In genomic region chr4:41469199-41469598, GRCm38 (mm10) we compare ENCODE assay signal across 13 mouse cellular contexts. TPM values are rescaled to one million over a fixed set of nuclear protein-coding genes. Genes with fewer than 3 reads are reported as not detected.
DNase-seq lines count a peak whose midpoint lies in the region; ATAC-seq and TF ChIP-seq lines count a peak whose summit lies in the region.
"Had no signal": no experiment of that assay in that cellular context is flagged by ENCODE, and none has a peak within 500 bp of the region (broad histone marks: within the 10 kb centered on the region; RNA-seq: fewer than 3 reads in every experiment).

No protein-coding gene starts in this region.

- WGBS in hindbrain, embryonic 16.5 days: 72% methylated on average over 10 of the region's 10 CpGs
- 80% methylated on average over 10 of the region's 10 CpGs for WGBS in hindbrain, embryonic 11.5 days
- WGBS in midbrain, postnatal 0 days: 74% methylated on average over 10 of the region's 10 CpGs
- WGBS in midbrain, embryonic 15.5 days: 76% methylated on average over 10 of the region's 10 CpGs
- 48% methylated on average over 10 of the region's 10 CpGs for whole genome bisulfite sequencing in embryonic facial prominence, embryonic 14.5 days

- ATAC-seq in hindbrain, embryonic 16.5 days: no peak
- ATAC-seq in hindbrain, embryonic 11.5 days (ENCODE audit: low FRiP score): no peak
- ATAC-seq in midbrain, postnatal 0 days (ENCODE audit: low FRiP score): no peak
- ATAC-seq in midbrain, embryonic 15.5 days (replicated peaks): no peak
- ATAC-seq in embryonic facial prominence, embryonic 14.5 days (ENCODE audit: low read depth): no peak
- ATAC-seq: CD4-positive, CD25-positive, alpha-beta regulatory T cell, adult 4 months; forebrain, embryonic 16.5 days had no signal

- H3K4me2 ChIP-seq in hindbrain, embryonic 16.5 days (ENCODE audit: low read length): no peak overlapping the region
- no peak overlapping the region for H3K4me2 ChIP-seq in hindbrain, embryonic 11.5 days (replicated peaks; ENCODE audit: low read depth, low read length)
- H3K4me2 ChIP-seq in midbrain, postnatal 0 days (ENCODE audit: low read depth, low read length, poor library complexity, severe bottlenecking): no peak overlapping the region
- no peak overlapping the region for H3K4me2 ChIP-seq in midbrain, embryonic 15.5 days
- no peak overlapping the region for H3K4me2 ChIP-seq in embryonic facial prominence, embryonic 14.5 days (ENCODE audit: low read depth, low read length)
- H3K4me2 ChIP-seq: liver, embryonic 15.5 days had no signal

- H3K9ac ChIP-seq in hindbrain, embryonic 16.5 days (ENCODE audit: low read depth, low read length): no peak overlapping the region
- H3K9ac ChIP-seq in hindbrain, embryonic 11.5 days (ENCODE audit: low read depth, low read length): no peak overlapping the region
- no peak overlapping the region for H3K9ac ChIP-seq in midbrain, postnatal 0 days (replicated peaks; ENCODE audit: low read length, poor library complexity, severe bottlenecking)
- no peak overlapping the region for H3K9ac ChIP-seq in midbrain, embryonic 15.5 days
- 0 out of 2 replicates have a peak overlapping the region, but pooled peaks have one; percentile 6 for H3K9ac ChIP-seq in embryonic facial prominence, embryonic 14.5 days (ENCODE audit: low read depth, low read length)
- H3K9ac ChIP-seq: liver, embryonic 15.5 days had no signal

- H3K4me1 ChIP-seq in hindbrain, embryonic 16.5 days (ENCODE audit: control insufficient read depth, insufficient read depth, low read depth, low read length): peaks cover 14% of the 10 kb centered on the region
- no peaks in the 10 kb centered on the region for H3K4me1 ChIP-seq in hindbrain, embryonic 11.5 days (replicated peaks; ENCODE audit: control insufficient read depth, insufficient read depth, low read length)
- no peaks in the 10 kb centered on the region; the same call in 1 of the 2 replicates for H3K4me1 ChIP-seq in midbrain, postnatal 0 days (ENCODE audit: insufficient read depth, low read length)
- peaks cover 23% of the 10 kb centered on the region; the same call in 1 of the 2 replicates for H3K4me1 ChIP-seq in midbrain, embryonic 15.5 days
- peaks cover 3% of the 10 kb centered on the region; the same call in 1 of the 2 replicates for H3K4me1 ChIP-seq in embryonic facial prominence, embryonic 14.5 days (ENCODE audit: control insufficient read depth, insufficient read depth, low read length)

- no peaks in the 10 kb centered on the region for H3K9me3 ChIP-seq in hindbrain, embryonic 16.5 days (ENCODE audit: control insufficient read depth, low read length)
- no peaks in the 10 kb centered on the region for H3K9me3 ChIP-seq in hindbrain, embryonic 11.5 days (ENCODE audit: control insufficient read depth, low read length)
- no peaks in the 10 kb centered on the region for H3K9me3 ChIP-seq in midbrain, postnatal 0 days (ENCODE audit: low read length)
- H3K9me3 ChIP-seq in midbrain, embryonic 15.5 days: no peaks in the 10 kb centered on the region
- H3K9me3 ChIP-seq in embryonic facial prominence, embryonic 14.5 days (ENCODE audit: control insufficient read depth, low read length): no peaks in the 10 kb centered on the region
- H3K9me3 ChIP-seq: liver, embryonic 15.5 days had no signal

- H3K27ac ChIP-seq in hindbrain, embryonic 16.5 days (ENCODE audit: low read depth, low read length): 0 out of 2 replicates have a peak overlapping the region, but pooled peaks have one; percentile 7
- no peak overlapping the region; the same call in 1 of the 2 replicates for H3K27ac ChIP-seq in hindbrain, embryonic 11.5 days (ENCODE audit: low read depth, low read length)
- 0 out of 2 replicates have a peak overlapping the region, but pooled peaks have one; percentile 2 for H3K27ac ChIP-seq in midbrain, postnatal 0 days (ENCODE audit: low read depth, low read length)
- H3K27ac ChIP-seq in midbrain, embryonic 15.5 days: no peak overlapping the region
- H3K27ac ChIP-seq in embryonic facial prominence, embryonic 14.5 days (replicated peaks; ENCODE audit: low read depth, low read length): no peak overlapping the region
- H3K27ac ChIP-seq: liver, embryonic 15.5 days had no signal

- no peak for DNase-seq in hindbrain, embryonic 11.5 days (ENCODE audit: low spot score)
- no peak for DNase-seq in midbrain, postnatal 0 days (ENCODE audit: low spot score)
- no peak for DNase-seq in embryonic facial prominence, embryonic 14.5 days (ENCODE audit: low spot score)
- DNase-seq in adrenal gland, postnatal 25 days: no peak
- DNase-seq in right cerebral cortex, postnatal 4 days: no peak

- H3K4me3 ChIP-seq in hindbrain, embryonic 16.5 days (ENCODE audit: low read length): no peak overlapping the region
- H3K4me3 ChIP-seq in hindbrain, embryonic 11.5 days (ENCODE audit: low read depth, low read length): no peak overlapping the region
- no peak overlapping the region for H3K4me3 ChIP-seq in midbrain, postnatal 0 days (ENCODE audit: low read depth, low read length)
- H3K4me3 ChIP-seq in midbrain, embryonic 15.5 days: no peak overlapping the region
- no peak overlapping the region for H3K4me3 ChIP-seq in embryonic facial prominence, embryonic 14.5 days (ENCODE audit: low read depth, low read length)
- H3K4me3 ChIP-seq: liver, embryonic 15.5 days had no signal

- no peaks in the 10 kb centered on the region for H3K27me3 ChIP-seq in hindbrain, embryonic 16.5 days (replicated peaks; ENCODE audit: control insufficient read depth, insufficient read depth, low read length)
- no peaks in the 10 kb centered on the region for H3K27me3 ChIP-seq in hindbrain, embryonic 11.5 days (ENCODE audit: control insufficient read depth, insufficient read depth, low read length)
- no peaks in the 10 kb centered on the region for H3K27me3 ChIP-seq in midbrain, postnatal 0 days (ENCODE audit: insufficient read depth, low read length)
- H3K27me3 ChIP-seq in midbrain, embryonic 15.5 days (replicated peaks): no peaks in the 10 kb centered on the region
- H3K27me3 ChIP-seq in embryonic facial prominence, embryonic 14.5 days (replicated peaks; ENCODE audit: control insufficient read depth, insufficient read depth, low read length): no peaks in the 10 kb centered on the region
- H3K27me3 ChIP-seq: liver, embryonic 15.5 days had no signal

- no peak for TF ChIP-seq CTCF in midbrain, postnatal 0 days (IDR thresholded peaks at IDR 0.05)

- H3K36me3 ChIP-seq in hindbrain, embryonic 16.5 days (ENCODE audit: control insufficient read depth, insufficient read depth, low read length): no peaks in the 10 kb centered on the region
- no peaks in the 10 kb centered on the region for H3K36me3 ChIP-seq in hindbrain, embryonic 11.5 days (ENCODE audit: control insufficient read depth, insufficient read depth, low read length)
- H3K36me3 ChIP-seq in midbrain, postnatal 0 days (ENCODE audit: insufficient read depth, low read length): no peaks in the 10 kb centered on the region
- no peaks in the 10 kb centered on the region for H3K36me3 ChIP-seq in midbrain, embryonic 15.5 days (replicated peaks)
- H3K36me3 ChIP-seq in embryonic facial prominence, embryonic 14.5 days (ENCODE audit: control insufficient read depth, insufficient read depth, low read length): no peaks in the 10 kb centered on the region
- H3K36me3 ChIP-seq: liver, embryonic 15.5 days had no signal

RNA-seq across cellular contexts. Expression of gene Nudt2, which starts 4.2 kb away (rescaled TPM):
- 74.1 and 76.8 TPM in 2 replicates for polyA plus RNA-seq in hindbrain, embryonic 16.5 days (2015; fragmentation: Nextera tagmentation; extraction: Ambion mirVana)
- polyA plus RNA-seq in hindbrain, embryonic 11.5 days (2014; fragmentation: Nextera tagmentation; extraction: Ambion mirVana): 67.7 and 70.3 TPM in 2 replicates
- total RNA-seq in midbrain, postnatal 0 days (2014; rRNA removed): 28.3 and 41.0 TPM in 2 replicates
- polyA plus RNA-seq in midbrain, postnatal 0 days (2015; fragmentation: Nextera tagmentation; extraction: Ambion mirVana): 70.7 and 79.9 TPM in 2 replicates
- 65.1 and 66.3 TPM in 2 replicates for polyA plus RNA-seq in midbrain, embryonic 15.5 days (2015; fragmentation: Nextera tagmentation; extraction: Ambion mirVana)
- 49.0 and 50.7 TPM in 2 replicates for polyA plus RNA-seq in embryonic facial prominence, embryonic 14.5 days (2014; fragmentation: Nextera tagmentation; extraction: Ambion mirVana)
- total RNA-seq in adrenal gland, postnatal 25 days (2021): 27.3 and 38.0 TPM in 2 replicates

RNA-seq across cellular contexts. Expression of gene Kif24, which starts 4.5 kb away (rescaled TPM):
- polyA plus RNA-seq in hindbrain, embryonic 16.5 days (2015; fragmentation: Nextera tagmentation; extraction: Ambion mirVana): 2.4 and 2.8 TPM in 2 replicates
- polyA plus RNA-seq in hindbrain, embryonic 11.5 days (2014; fragmentation: Nextera tagmentation; extraction: Ambion mirVana): 10.4 and 11.9 TPM in 2 replicates
- 2.7 and 4.9 TPM in 2 replicates for total RNA-seq in midbrain, postnatal 0 days (2014; rRNA removed)
- 1.4 TPM in 2 replicates for polyA plus RNA-seq in midbrain, postnatal 0 days (2015; fragmentation: Nextera tagmentation; extraction: Ambion mirVana)
- 3.0 and 3.3 TPM in 2 replicates for polyA plus RNA-seq in midbrain, embryonic 15.5 days (2015; fragmentation: Nextera tagmentation; extraction: Ambion mirVana)
- 5.7 and 6.3 TPM in 2 replicates for polyA plus RNA-seq in embryonic facial prominence, embryonic 14.5 days (2014; fragmentation: Nextera tagmentation; extraction: Ambion mirVana)
- 2.7 TPM in 2 replicates for total RNA-seq in adrenal gland, postnatal 25 days (2021)

RNA-seq across cellular contexts. Expression of gene AI464131, which starts 33.7 kb away (rescaled TPM):
- polyA plus RNA-seq in hindbrain, embryonic 16.5 days (2015; fragmentation: Nextera tagmentation; extraction: Ambion mirVana): 18.4 and 19.5 TPM in 2 replicates
- 8.3 and 10.9 TPM in 2 replicates for polyA plus RNA-seq in hindbrain, embryonic 11.5 days (2014; fragmentation: Nextera tagmentation; extraction: Ambion mirVana)
- total RNA-seq in midbrain, postnatal 0 days (2014; rRNA removed): 40.5 and 46.0 TPM in 2 replicates
- polyA plus RNA-seq in midbrain, postnatal 0 days (2015; fragmentation: Nextera tagmentation; extraction: Ambion mirVana): 15.7 and 18.1 TPM in 2 replicates
- 6.3 and 8.9 TPM in 2 replicates for polyA plus RNA-seq in midbrain, embryonic 15.5 days (2015; fragmentation: Nextera tagmentation; extraction: Ambion mirVana)
- polyA plus RNA-seq in embryonic facial prominence, embryonic 14.5 days (2014; fragmentation: Nextera tagmentation; extraction: Ambion mirVana): 12.5 and 13.7 TPM in 2 replicates
- total RNA-seq in adrenal gland, postnatal 25 days (2021): 15.4 and 17.4 TPM in 2 replicates
- total RNA-seq: monocyte, adult 5-6 weeks; neutrophil, adult 5-6 weeks had no signal
- polyA plus RNA-seq: CD4-positive, CD25-positive, alpha-beta regulatory T cell, adult 4 months had no signal

RNA-seq across cellular contexts. Expression of gene 1110017D15Rik, which starts 47.9 kb away (rescaled TPM):
- polyA plus RNA-seq in hindbrain, embryonic 16.5 days (2015; fragmentation: Nextera tagmentation; extraction: Ambion mirVana): 17.9 and 21.7 TPM in 2 replicates
- polyA plus RNA-seq in hindbrain, embryonic 11.5 days (2014; fragmentation: Nextera tagmentation; extraction: Ambion mirVana): 12.7 and 14.3 TPM in 2 replicates
- total RNA-seq in midbrain, postnatal 0 days (2014; rRNA removed): 10.9 and 11.8 TPM in 2 replicates
- polyA plus RNA-seq in midbrain, postnatal 0 days (2015; fragmentation: Nextera tagmentation; extraction: Ambion mirVana): 18.1 and 20.7 TPM in 2 replicates
- polyA plus RNA-seq in midbrain, embryonic 15.5 days (2015; fragmentation: Nextera tagmentation; extraction: Ambion mirVana): 13.8 and 15.5 TPM in 2 replicates
- 6.0 and 16.3 TPM in 2 replicates for polyA plus RNA-seq in embryonic facial prominence, embryonic 14.5 days (2014; fragmentation: Nextera tagmentation; extraction: Ambion mirVana)
- total RNA-seq in adrenal gland, postnatal 25 days (2021): 0.82 TPM in 1 of 2 replicates, not detected in the other
- total RNA-seq: gastrocnemius, postnatal 25 days; neutrophil, adult 5-6 weeks had no signal
- polyA plus RNA-seq: CD4-positive, CD25-positive, alpha-beta regulatory T cell, adult 4 months; liver, embryonic 15.5 days had no signal

Comparison
In these comparisons a context has a peak if more than half of its experiments do, and no peak if none do; other contexts are left out.
1. H3K27ac ChIP-seq: peak in hindbrain, embryonic 16.5 days (single experiment) and midbrain, postnatal 0 days (single experiment); none in hindbrain, embryonic 11.5 days (single experiment), midbrain, embryonic 15.5 days (single experiment) and embryonic facial prominence, embryonic 14.5 days (single experiment).